Mouse (Mus musculus): ENCODE results near the gene Gm11037.

DNA sequence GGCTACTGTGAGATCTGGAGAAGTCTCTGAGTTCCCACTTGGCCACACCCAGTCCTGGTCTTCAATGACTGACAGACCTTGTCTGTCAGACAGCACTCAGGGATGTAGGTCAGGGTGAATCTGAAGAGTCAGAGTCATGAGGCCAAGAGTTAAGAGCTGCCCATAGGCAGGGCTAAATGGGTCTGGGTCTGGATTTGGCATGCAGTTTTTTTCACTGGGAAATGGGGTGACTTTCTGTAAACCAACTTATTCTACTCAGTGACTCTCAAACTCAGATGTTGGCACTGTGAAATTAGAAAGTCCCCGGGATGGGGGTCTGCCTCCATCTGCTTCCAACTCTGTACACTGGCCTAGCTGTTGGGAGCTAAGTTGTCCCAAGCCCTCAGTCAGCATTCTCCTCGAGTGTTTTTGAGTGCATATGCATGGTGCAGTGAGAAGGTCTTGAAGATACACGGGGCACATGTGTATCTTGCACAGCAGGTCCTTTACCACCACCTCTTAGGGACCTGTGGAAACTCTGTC is 4.6 kb upstream of the Gm11037 start:
- TF ChIP-seq CTCF (IDR thresholded peaks at IDR 0.05; ENCODE audit: low read depth) (no peak), EP300 (optimal IDR thresholded peaks at IDR 0.05) (no peak)
